Mouse (Mus musculus) kidney, adult 2 months (tissue): ENCODE data around the gene Naa35. TPM values are rescaled to one million over a fixed set of nuclear protein-coding genes. Genes with fewer than 3 reads are reported as not detected.

Experiments
- DNase-seq: peaks from one replicate; pipeline ENCODE4 v3.0.0; 2021
- H3K27ac ChIP-seq: fragments of 200-500 bp; 2 replicates; pipeline ENCODE4 v1.5.1; 2012; ENCODE audit warnings: low read depth, low read length, control low read depth, inconsistent platforms; ENCODE audit not compliant: insufficient read depth
- H3K27me3 ChIP-seq: fragments of 200-500 bp; replicated peaks from 2 replicates; pipeline ENCODE4 v1.6.1; 2012; ENCODE audit warnings: mild to moderate bottlenecking, moderate library complexity, low read length, inconsistent platforms; ENCODE audit not compliant: control insufficient read depth, insufficient read depth
- H3K36me3 ChIP-seq: fragments of 200-500 bp; 2 replicates; pipeline ENCODE4 v1.6.1; 2012; ENCODE audit warnings: mild to moderate bottlenecking, moderate library complexity, low read length, inconsistent platforms; ENCODE audit not compliant: control insufficient read depth, insufficient read depth
- H3K4me1 ChIP-seq: fragments of 200-500 bp; 2 replicates; pipeline ENCODE4 v1.6.1; 2011; ENCODE audit warnings: low read length; ENCODE audit not compliant: control insufficient read depth, insufficient read depth
- H3K4me3 ChIP-seq: fragments of 200-500 bp; 2 replicates; pipeline ENCODE4 v1.5.1; 2011; ENCODE audit warnings: mild to moderate bottlenecking, low read depth, low read length, control low read depth; ENCODE audit not compliant: insufficient read depth
- CTCF ChIP-seq: fragments of 200-500 bp; conservative IDR thresholded peaks from 2 replicates; pipeline ENCODE4 v1.5.1; 2011; ENCODE audit warnings: low read depth, mild to moderate bottlenecking, control low read depth, low read length, moderate library complexity, mixed read lengths; ENCODE audit not compliant: insufficient read depth, insufficient read length
- POLR2A ChIP-seq: fragments of 200-500 bp; IDR thresholded peaks from one replicate; pipeline ENCODE4 v1.6.1; 2011; ENCODE audit warnings: low read depth, low read length, control low read depth
- WGBS: fragments of 180-500 bp; shearing (Covaris S2); methylation state at CpG from one replicate; pipeline ENCODE4 v1.1.7; 2018; 5-methylcytosine and 5-hydroxymethylcytosine counted together
- polyA plus RNA-seq: library from polyadenylated mRNA; depleted of rRNA; stranded (reverse); fragments of >200 nt; gene quantifications from 2 replicates; pipeline ENCODE4 v1.2.3, GENCODE M21; 2012

Naa35 gene
- polyA plus RNA-seq, 1 experiment, result 24.0 TPM

DNA sequence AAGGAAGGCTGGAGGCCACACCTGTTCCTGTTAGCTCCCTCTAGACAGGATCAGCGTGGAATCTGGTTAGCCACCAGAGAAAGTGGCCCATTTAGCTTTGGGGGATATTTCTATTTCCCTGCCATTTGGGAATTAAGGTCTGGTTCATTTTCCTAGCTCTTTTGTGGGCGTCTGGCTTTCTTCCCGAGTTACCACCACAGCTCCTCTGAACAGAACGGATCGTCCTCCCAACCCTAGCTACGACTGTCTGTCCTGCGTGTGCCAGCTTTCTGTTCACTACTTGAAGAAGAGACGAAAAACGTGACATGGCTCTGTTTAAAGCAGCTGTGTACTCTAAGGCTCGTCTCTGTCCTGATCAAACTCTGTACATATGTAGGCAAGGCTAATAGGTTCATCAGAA lies 84.9 kb downstream of the Naa35 start:
- H3K4me3 ChIP-seq, result no peak overlapping the region
- H3K27me3 ChIP-seq, result no peaks in the 10 kb centered on the region
- H3K4me1 ChIP-seq, result no peaks in the 10 kb centered on the region
- no peaks in the 10 kb centered on the region for H3K36me3 ChIP-seq
- TF ChIP-seq POLR2A (no peak), CTCF (no peak)
- DNase-seq, result no peak
- 90% methylated on average over 10 of the region's 10 CpGs for WGBS
- no peak overlapping the region for H3K27ac ChIP-seq

DNA sequence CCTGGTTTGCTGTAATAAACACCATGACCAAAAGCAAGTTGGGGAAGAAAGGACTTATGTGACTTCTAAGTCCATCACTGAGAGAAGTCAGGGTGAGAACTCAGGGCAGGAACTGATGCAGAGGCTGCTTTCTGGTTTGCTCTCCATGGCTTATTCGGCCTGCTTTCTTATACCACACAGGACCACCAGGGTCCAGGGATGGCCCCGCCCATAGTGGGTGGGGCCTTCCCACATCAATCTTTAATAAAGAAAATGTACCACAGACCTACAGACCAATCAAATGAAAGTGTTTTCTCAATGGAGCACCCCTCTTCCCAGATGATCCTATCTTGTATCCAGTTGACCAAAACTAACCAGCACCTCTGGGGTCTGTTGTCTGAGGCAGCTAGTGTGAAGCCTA lies 86.5 kb downstream of the Naa35 start:
- H3K27me3 ChIP-seq, result no peaks in the 10 kb centered on the region
- no peak for DNase-seq
- WGBS, result 88% methylated on average over 2 of the region's 2 CpGs

DNA sequence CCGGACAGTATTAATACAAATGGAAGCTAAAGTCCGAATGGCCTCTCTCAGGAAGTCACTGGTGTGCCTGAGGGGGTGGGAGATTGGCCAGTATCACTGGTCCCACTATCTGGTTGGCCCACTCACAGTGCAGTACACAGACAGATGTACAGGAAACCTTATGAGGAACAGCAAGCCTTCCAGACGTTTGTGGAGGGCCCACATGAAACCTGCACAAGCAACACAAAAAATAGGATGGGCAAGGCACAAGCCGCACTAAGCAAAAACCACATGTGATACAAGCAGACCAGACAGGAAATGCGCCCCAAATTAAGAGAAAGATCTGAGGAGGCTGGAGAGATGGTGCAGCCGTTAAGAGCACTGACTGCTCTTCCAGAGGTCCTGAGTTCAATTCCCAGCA lies 87.2 kb downstream of the Naa35 start:
- Histone ChIP-seq H3K27me3 (no peaks in the 10 kb centered on the region), H3K4me3 (no peak overlapping the region), H3K4me1 (no peaks in the 10 kb centered on the region), H3K36me3 (no peaks in the 10 kb centered on the region), H3K27ac (no peak overlapping the region)
- no peak for TF ChIP-seq CTCF
- TF ChIP-seq POLR2A, result no peak
- no peak for DNase-seq
- 83% methylated on average over 6 of the region's 6 CpGs for WGBS

More for the DNA sequence above, 86.5 kb downstream of the Naa35 start:
- Histone ChIP-seq H3K4me1 (no peaks in the 10 kb centered on the region), H3K27ac (no peak overlapping the region), H3K4me3 (no peak overlapping the region), H3K36me3 (no peaks in the 10 kb centered on the region)
- TF ChIP-seq POLR2A, result no peak
- no peak for TF ChIP-seq CTCF

DNA sequence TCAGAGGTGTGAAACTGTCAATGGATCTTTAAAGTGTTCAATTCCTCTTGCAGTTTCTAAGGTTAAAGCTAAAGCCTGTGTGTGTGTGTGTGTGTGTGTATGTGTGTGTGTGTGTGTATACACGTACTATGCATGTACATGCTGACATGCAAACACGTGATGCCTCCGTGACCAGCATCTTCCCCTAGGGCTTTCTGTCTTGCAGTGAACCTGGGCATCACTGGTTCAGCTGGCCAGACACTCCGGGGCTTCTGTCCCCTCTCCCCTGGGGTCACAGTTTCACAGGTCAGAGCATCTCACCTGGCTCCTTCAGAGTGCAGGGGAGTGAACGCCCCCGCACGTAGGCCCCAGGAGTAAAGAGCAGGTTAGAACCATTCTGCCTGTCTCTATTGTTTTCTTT lies 88.5 kb downstream of the Naa35 start:
- TF ChIP-seq CTCF (no peak), POLR2A (no peak)
- DNase-seq, result no peak
- no peaks in the 10 kb centered on the region for H3K4me1 ChIP-seq
- no peak overlapping the region for H3K4me3 ChIP-seq
- WGBS, result 89% methylated on average over 7 of the region's 7 CpGs
- no peaks in the 10 kb centered on the region for H3K36me3 ChIP-seq
- H3K27ac ChIP-seq, result no peak overlapping the region
- no peaks in the 10 kb centered on the region for H3K27me3 ChIP-seq

DNA sequence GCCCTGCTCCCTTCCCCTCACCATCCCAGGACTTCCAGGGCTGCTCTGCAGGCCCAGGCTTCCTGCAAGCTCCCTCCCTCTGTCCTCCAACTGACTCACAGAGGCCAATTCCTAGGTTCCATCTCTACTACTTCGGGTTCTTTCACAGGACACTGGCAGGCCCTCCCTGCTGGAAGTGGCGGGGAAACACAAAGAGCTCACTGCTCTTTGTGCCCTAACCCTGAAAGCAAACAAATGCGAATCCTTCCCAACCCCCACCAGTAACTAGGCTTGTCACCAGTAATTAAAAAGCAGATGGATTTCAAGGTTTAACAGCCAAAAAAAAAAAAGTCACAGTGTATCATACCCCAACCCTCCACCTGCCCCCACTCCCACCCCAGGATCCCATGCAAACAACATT lies 89.2 kb downstream of the Naa35 start:
- no peak for TF ChIP-seq CTCF
- no peak for TF ChIP-seq POLR2A
- WGBS, result 66% methylated on average over 3 of the region's 3 CpGs
- DNase-seq, result no peak
- no peaks in the 10 kb centered on the region for H3K4me1 ChIP-seq
- H3K27ac ChIP-seq, result no peak overlapping the region
- H3K36me3 ChIP-seq, result no peaks in the 10 kb centered on the region
- H3K27me3 ChIP-seq, result no peaks in the 10 kb centered on the region
- no peak overlapping the region for H3K4me3 ChIP-seq

GRCm38 (mm10) chr13:59674761-59675150 lies 89.7 kb downstream of the Naa35 start:
- 15% methylated on average over 13 of the region's 13 CpGs for WGBS
- Histone ChIP-seq H3K27me3 (no peaks in the 10 kb centered on the region), H3K36me3 (no peaks in the 10 kb centered on the region), H3K4me3 (peak overlapping the region; percentile 82), H3K4me1 (no peaks in the 10 kb centered on the region), H3K27ac (no peak overlapping the region)
- DNase-seq, result peak; percentile 13
- no peak for TF ChIP-seq POLR2A
- no peak for TF ChIP-seq CTCF

GRCm38 (mm10) chr13:59675151-59676011 lies 90.3 kb downstream of the Naa35 start, which contains the start of gene Golm1:
Gene Golm1 (minus strand): TSS chr13:59675811.
- TF ChIP-seq POLR2A, result no peak
- TF ChIP-seq CTCF, result no peak
- Histone ChIP-seq H3K27ac (no peak within 1 kb of the TSS), H3K27me3 (no peaks in the 10 kb centered on the region), H3K36me3 (no peaks in the 10 kb centered on the region), H3K4me1 (no peaks in the 10 kb centered on the region), H3K4me3 (peak within 1 kb of the TSS; percentile 82)
- WGBS, result under 1% methylated on average over 35 of the region's 61 CpGs
- peak; percentile 68 for DNase-seq
